Mouse (Mus musculus): ENCODE measurements around the gene Ankrd54.
A peak's percentile ranks its signal among the peaks of the same experiment; 100 is the strongest.
"Not testable (repeated sequence)": the region's sequence is repeated elsewhere in the genome, so short reads cannot be mapped to it uniquely, and the experiment has no call there.

The Ankrd54 gene

GRCm38 (mm10) chr15:79040501-79041416, 21.9 kb downstream of the Ankrd54 start:
- peak; percentile 51 for DNase-seq

- DNase-seq: peak; percentile 90
Observed at GRCm38 (mm10) chr15:79038853-79039252, 23.8 kb downstream of the Ankrd54 start.

GRCm38 (mm10) chr15:79038331-79038730, 24.4 kb downstream of the Ankrd54 start:
- no peak for DNase-seq

GRCm38 (mm10) chr15:79037913-79038328, 24.8 kb downstream of the Ankrd54 start:
- peak; percentile 84 for DNase-seq

- not testable (repeated sequence) for DNase-seq
Observed at GRCm38 (mm10) chr15:79031908-79032307, 30.8 kb downstream of the Ankrd54 start.

- peak; percentile 88 for DNase-seq
Observed at GRCm38 (mm10) chr15:79030551-79031435, 31.9 kb downstream of the Ankrd54 start.

GRCm38 (mm10) chr15:79029519-79030241, 33.0 kb downstream of the Ankrd54 start:
- DNase-seq: no peak

- no peak for DNase-seq
Observed at GRCm38 (mm10) chr15:79028823-79029484, 33.7 kb downstream of the Ankrd54 start.

GRCm38 (mm10) chr15:79028237-79028738, 34.4 kb downstream of the Ankrd54 start, which contains the start of gene H1f0:
H1f0 (plus strand) TSS chr15:79028450.
- peak; percentile 85 for DNase-seq

- peak; percentile 28 for DNase-seq
Observed at GRCm38 (mm10) chr15:79027291-79028205, 35.1 kb downstream of the Ankrd54 start.

- no peak for DNase-seq
Observed at GRCm38 (mm10) chr15:79026511-79027290, 36.0 kb downstream of the Ankrd54 start.

GRCm38 (mm10) chr15:79025687-79026308, 36.9 kb downstream of the Ankrd54 start:
- DNase-seq: no peak

- no peak for DNase-seq
Observed at GRCm38 (mm10) chr15:79023366-79023765, 39.3 kb downstream of the Ankrd54 start.

- DNase-seq: peak; percentile 17
Observed at GRCm38 (mm10) chr15:79022671-79023230, 39.9 kb downstream of the Ankrd54 start.

GRCm38 (mm10) chr15:79018886-79019285, 43.8 kb downstream of the Ankrd54 start:
- no peak for DNase-seq

GRCm38 (mm10) chr15:79018191-79018590, 44.5 kb downstream of the Ankrd54 start:
- no peak for DNase-seq

GRCm38 (mm10) chr15:79013382-79013781, 49.3 kb downstream of the Ankrd54 start:
- no peak for DNase-seq

- DNase-seq: no peak
Observed at GRCm38 (mm10) chr15:79011550-79011949, 51.1 kb downstream of the Ankrd54 start.

- no peak for DNase-seq
Observed at GRCm38 (mm10) chr15:79009734-79010133, 53.0 kb downstream of the Ankrd54 start.

Measured in liver (tissue).